Mouse (Mus musculus) CD4-positive, CD25-positive, alpha-beta regulatory T cell (primary cell): ENCODE measurements around the gene Nup62. TPM values are rescaled to one million over a fixed set of nuclear protein-coding genes. Genes with fewer than 3 reads are reported as not detected.

Experiments
- polyA plus RNA-seq: library from polyadenylated mRNA; unstranded; fragments of 100-300 nt; shearing (Covaris generic); gene quantifications from one replicate; pipeline ENCODE4 v1.2.1, GENCODE M21; 2017

Gene Nup62
- polyA plus RNA-seq = 43.8 TPM

GRCm38 (mm10) chr7:44815721-44816469 is at the start of gene Nup62, which contains the start of gene Il4i1:
Nup62 (plus strand) TSS chr7:44816088.
Il4i1 (plus strand) TSS chr7:44816387.

GRCm38 (mm10) chr7:44816470-44817021 is 658 bp downstream of the Nup62 start, which contains the start of gene Atf5:
Atf5 (minus strand) TSS chr7:44816658.

GRCm38 (mm10) chr7:44848561-44849415 is 32.9 kb downstream of the Nup62 start, which contains the start of the genes Akt1s1 and Tbc1d17:
Akt1s1 (plus strand) TSS chr7:44848991.
Tbc1d17 (minus strand) TSS chr7:44849079.

DNA sequence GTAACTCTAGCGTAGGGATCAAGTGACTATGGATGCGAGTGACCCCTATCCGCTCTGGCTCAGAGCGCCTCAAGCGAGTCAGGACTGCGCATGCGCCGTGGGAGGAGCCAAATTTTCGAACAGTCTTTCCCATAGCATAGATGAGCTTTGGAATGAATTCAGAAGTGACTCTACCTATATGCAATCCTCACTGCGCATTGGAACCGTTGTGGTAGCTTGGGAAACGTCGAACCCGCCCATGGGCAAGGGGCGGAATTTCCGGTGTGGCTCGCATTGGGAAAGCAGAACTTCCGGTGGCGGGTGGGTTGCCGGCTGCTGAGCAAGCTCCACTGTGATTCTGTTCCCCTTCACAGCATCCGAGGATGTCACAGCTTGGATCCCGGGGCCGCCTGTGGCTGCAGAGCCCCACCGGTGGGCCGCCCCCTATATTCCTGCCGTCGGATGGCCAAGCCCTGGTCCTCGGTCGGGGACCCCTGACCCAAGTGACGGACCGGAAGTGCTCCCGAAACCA is 41.2 kb downstream of the Nup62 start, which contains the start of gene Pnkp:
Gene Pnkp, plus strand, starts transcription at position 98 of the 511 bp plus-strand sequence.

DNA sequence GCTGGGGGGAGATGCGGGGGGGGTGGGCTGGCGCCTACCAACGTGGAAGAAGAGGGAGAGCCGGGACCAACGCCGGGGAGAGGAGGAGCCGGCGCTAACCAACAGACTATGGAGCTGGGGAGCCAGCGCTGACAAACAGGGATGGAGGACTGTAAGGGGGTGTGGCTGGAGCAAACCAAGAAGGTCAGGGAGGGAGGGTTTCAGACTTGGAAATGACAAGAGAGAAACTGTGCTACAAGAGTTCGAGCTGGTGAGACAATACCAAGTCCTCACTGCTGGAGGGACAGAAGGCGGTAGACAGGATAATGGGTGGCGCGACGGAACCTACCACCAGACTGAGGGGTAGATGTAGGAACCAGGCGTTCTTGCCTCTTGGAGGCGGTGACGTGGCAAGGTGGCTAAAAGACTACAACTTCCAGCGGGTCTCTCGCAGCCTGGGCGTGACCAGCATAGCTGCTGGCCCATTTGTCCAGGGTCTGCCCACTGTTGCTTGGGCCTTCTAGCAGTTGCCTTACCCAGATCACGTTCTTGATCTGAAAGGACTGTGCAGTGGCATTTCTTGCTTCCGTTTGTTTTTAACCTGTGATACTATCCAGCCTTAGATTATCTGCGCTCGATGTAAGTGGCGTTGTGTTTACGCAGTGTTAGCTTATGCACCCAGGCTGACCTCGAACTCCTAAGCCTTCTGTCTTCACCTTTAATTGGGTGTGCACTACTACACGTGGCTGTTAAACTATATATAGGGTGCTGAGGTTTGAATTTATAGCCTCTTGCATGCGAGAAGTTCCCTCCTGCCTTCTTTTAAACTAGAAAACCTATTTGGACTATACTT is 54.0 kb downstream of the Nup62 start, which contains the start of gene Ptov1:
Gene Ptov1, minus strand, starts transcription at position 92 of the 832 bp plus-strand sequence.

Other genes with a start within 250 kb of the Nup62 start
- gene Napsa, start 243.7 kb upstream of the Nup62 start, polyA plus RNA-seq = 1.3 TPM
- not detected for gene Kcnc3, start 225.4 kb upstream of the Nup62 start, polyA plus RNA-seq
- gene Myh14, start 145.2 kb upstream of the Nup62 start, polyA plus RNA-seq = not detected
- gene Izumo2, start 107.3 kb upstream of the Nup62 start, polyA plus RNA-seq = not detected
- 106 TPM for gene Vrk3, start 67.7 kb upstream of the Nup62 start, polyA plus RNA-seq
- gene Zfp473, start 65.0 kb upstream of the Nup62 start, polyA plus RNA-seq = 0.71 TPM
- gene Il4i1, start 299 bp downstream of the Nup62 start, polyA plus RNA-seq = 2.3 TPM
- gene Atf5, start 570 bp downstream of the Nup62 start, polyA plus RNA-seq = 0.39 TPM
- 35.4 TPM for gene Akt1s1, start 32.9 kb downstream of the Nup62 start, polyA plus RNA-seq
- gene Tbc1d17, start 33.0 kb downstream of the Nup62 start, polyA plus RNA-seq = 93.5 TPM
- gene Pnkp, start 41.1 kb downstream of the Nup62 start, polyA plus RNA-seq = 105 TPM
- gene Ptov1, start 53.7 kb downstream of the Nup62 start, polyA plus RNA-seq = 27.7 TPM
- gene Med25, start 76.6 kb downstream of the Nup62 start, polyA plus RNA-seq = 59.3 TPM
- 45.3 TPM for gene Fuz, start 80.0 kb downstream of the Nup62 start, polyA plus RNA-seq
- gene Ap2a1, start 113.4 kb downstream of the Nup62 start, polyA plus RNA-seq = 68.0 TPM
- not detected for gene Tsks, start 127.1 kb downstream of the Nup62 start, polyA plus RNA-seq
- 0.30 TPM for gene Cpt1c, start 158.8 kb downstream of the Nup62 start, polyA plus RNA-seq
- gene Prmt1, start 170.5 kb downstream of the Nup62 start, polyA plus RNA-seq = 175 TPM
- gene Irf3, start 181.6 kb downstream of the Nup62 start, polyA plus RNA-seq = 235 TPM
- 35.8 TPM for gene Bcl2l12, start 182.6 kb downstream of the Nup62 start, polyA plus RNA-seq
- 38.8 TPM for gene Scaf1, start 200.3 kb downstream of the Nup62 start, polyA plus RNA-seq
- gene Rras, start 201.9 kb downstream of the Nup62 start, polyA plus RNA-seq = 24.1 TPM
- gene Prr12, start 236.8 kb downstream of the Nup62 start, polyA plus RNA-seq = 4.0 TPM
- 115 TPM for gene Nosip, start 246.3 kb downstream of the Nup62 start, polyA plus RNA-seq
- 3.0 TPM for gene Prrg2, start 246.6 kb downstream of the Nup62 start, polyA plus RNA-seq